In genomic region chr10:64243421-64243820, GRCm38 (mm10) we compare ENCODE assay signal across 16 mouse cellular contexts.
"Had no signal": no experiment of that assay in that cellular context is flagged by ENCODE, and none has a peak within 500 bp of the region (broad histone marks: within the 10 kb centered on the region; RNA-seq: fewer than 3 reads in every experiment).

No protein-coding gene starts in this region.

- H3K27me3 ChIP-seq: lung, embryonic 15.5 days; midbrain, embryonic 12.5 days; neural tube, embryonic 12.5 days; stomach, embryonic 15.5 days had no signal

- H3K27ac ChIP-seq: liver, embryonic 14.5 days; lung, embryonic 15.5 days; midbrain, embryonic 10.5 days; midbrain, embryonic 12.5 days; neural tube, embryonic 12.5 days; stomach, embryonic 15.5 days; stomach, postnatal 0 days had no signal

- H3K9me3 ChIP-seq: lung, embryonic 15.5 days; midbrain, embryonic 10.5 days; midbrain, embryonic 12.5 days; neural tube, embryonic 12.5 days; stomach, embryonic 15.5 days had no signal

- H3K36me3 ChIP-seq: lung, embryonic 15.5 days; midbrain, embryonic 10.5 days; midbrain, embryonic 12.5 days; neural tube, embryonic 12.5 days; stomach, embryonic 15.5 days had no signal

- H3K4me1 ChIP-seq: lung, embryonic 15.5 days; midbrain, embryonic 10.5 days; midbrain, embryonic 12.5 days; neural tube, embryonic 12.5 days; stomach, embryonic 15.5 days had no signal

- ATAC-seq: lung, postnatal 0 days had no signal

- H3K4me3 ChIP-seq: lung, embryonic 15.5 days; midbrain, embryonic 10.5 days; midbrain, embryonic 12.5 days; neural tube, embryonic 12.5 days; stomach, embryonic 15.5 days had no signal

- H3K4me2 ChIP-seq: lung, embryonic 15.5 days; midbrain, embryonic 12.5 days; neural tube, embryonic 12.5 days; stomach, embryonic 15.5 days had no signal

- H3K9ac ChIP-seq: liver, embryonic 14.5 days; lung, embryonic 15.5 days; midbrain, embryonic 12.5 days; neural tube, embryonic 12.5 days; stomach, embryonic 15.5 days had no signal

- DNase-seq: lung, adult 18-20 months; lung, postnatal 14 days; lung, postnatal 36 days; midbrain, embryonic 14.5 days; right cerebral cortex, postnatal 14 days; thymus, adult 18-20 months; thymus, postnatal 14 days; thymus, postnatal 36 days had no signal
